Comparison of ENCODE assay signal across 8 mouse cellular contexts in genomic region chr7:126625369-126625768, GRCm38 (mm10). TPM values are rescaled to one million over a fixed set of nuclear protein-coding genes. Genes with fewer than 3 reads are reported as not detected.
A peak's percentile ranks its signal among the peaks of the same experiment; 100 is the strongest.
DNase-seq lines count a peak whose midpoint lies in the region; ATAC-seq and TF ChIP-seq lines count a peak whose summit lies in the region.

No protein-coding gene starts in this region.

- peak; percentile 71 for DNase-seq in MEL-GATA-1-ER (ENCODE audit: extremely low read depth, low read depth)
- peak; percentile 81 for DNase-seq in adrenal gland, postnatal 10 days
- peak; percentile 90 for DNase-seq in gastrocnemius, postnatal 14 days
- DNase-seq in kidney, adult 2 months, result peak; percentile 86
- no peak for DNase-seq in natural killer cell, adult 2 months (ENCODE audit: low spot score in 2 of 2)
- no peak for DNase-seq in thymus, postnatal 4 days

- no peak for TF ChIP-seq CTCF in kidney, adult 2 months (conservative IDR thresholded peaks at IDR 0.05; ENCODE audit: insufficient read depth, insufficient read length, low read depth, low read length)

- peak; percentile 19 for TF ChIP-seq POLR2A in kidney, adult 2 months (IDR thresholded peaks at IDR 0.05; ENCODE audit: low read depth, low read length)
- peak; percentile 96 for TF ChIP-seq POLR2A in myocyte (IDR thresholded peaks at IDR 0.05; ENCODE audit: insufficient read length, low read depth)

- no peaks in the 10 kb centered on the region for H3K36me3 ChIP-seq in kidney, adult 2 months (ENCODE audit: control insufficient read depth, insufficient read depth, low read length)
- H3K36me3 ChIP-seq in limb, embryonic 15.5 days, result no peaks in the 10 kb centered on the region
- peaks cover 28% of the 10 kb centered on the region for H3K36me3 ChIP-seq in myocyte (ENCODE audit: control insufficient read depth, insufficient read depth)

- no peaks in the 10 kb centered on the region for H3K27me3 ChIP-seq in kidney, adult 2 months (replicated peaks; ENCODE audit: control insufficient read depth, insufficient read depth, low read length)
- no peaks in the 10 kb centered on the region for H3K27me3 ChIP-seq in limb, embryonic 15.5 days
- H3K27me3 ChIP-seq in myocyte (ENCODE audit: control insufficient read depth, insufficient read depth, insufficient read length), result no peaks in the 10 kb centered on the region

- no peak overlapping the region for H3K4me2 ChIP-seq in limb, embryonic 15.5 days
- H3K4me2 ChIP-seq in myocyte (ENCODE audit: low read depth), result peak overlapping the region; percentile 96

- H3ac ChIP-seq in myocyte (ENCODE audit: control insufficient read depth, insufficient read length), result peak overlapping the region; percentile 53

- intact Hi-C loops in gastrocnemius, postnatal 14 days (cut with DNase I; ENCODE audit: low total_unique reads), result no loop called here

- H3K9ac ChIP-seq in limb, embryonic 15.5 days, result no peak overlapping the region

- WGBS in kidney, adult 2 months, result 23% methylated on average over 6 of the region's 6 CpGs
- WGBS in limb, embryonic 15.5 days, result 33% methylated on average over 6 of the region's 6 CpGs

- H3K79me2 ChIP-seq in myocyte (ENCODE audit: control insufficient read depth, insufficient read depth), result peaks cover 24% of the 10 kb centered on the region

- H3K4me3 ChIP-seq in kidney, adult 2 months (ENCODE audit: insufficient read depth, low read depth, low read length), result peak overlapping the region; percentile 44
- H3K4me3 ChIP-seq in limb, embryonic 15.5 days, result peak overlapping the region; percentile 11; the same call in 1 of the 2 replicates
- H3K4me3 ChIP-seq in myocyte, result peak overlapping the region; percentile 97

- no peaks in the 10 kb centered on the region for H3K4me1 ChIP-seq in kidney, adult 2 months (ENCODE audit: control insufficient read depth, insufficient read depth, low read length)
- peaks cover 26% of the 10 kb centered on the region for H3K4me1 ChIP-seq in limb, embryonic 15.5 days

- H3K9me3 ChIP-seq in limb, embryonic 15.5 days, result no peaks in the 10 kb centered on the region

- peak; percentile 79 for ATAC-seq in limb, embryonic 15.5 days (ENCODE audit: insufficient number of reproducible peaks, low FRiP score, low TSS enrichment, low read depth)

- peak overlapping the region; percentile 74; the same call in 1 of the 2 replicates for H3K27ac ChIP-seq in kidney, adult 2 months (ENCODE audit: insufficient read depth, low read depth, low read length)
- H3K27ac ChIP-seq in limb, embryonic 15.5 days, result peak overlapping the region; percentile 43

TF ChIP-seq in myocyte, 11 proteins besides CTCF, POLR2A, EP300 and RAD21:
- peak; percentile 92 for TF ChIP-seq CEBPB (IDR thresholded peaks at IDR 0.05; ENCODE audit: insufficient read depth, poor library complexity, severe bottlenecking)
- TF ChIP-seq USF1 (IDR thresholded peaks at IDR 0.05; ENCODE audit: low read depth), result peak; percentile 38
- peak; percentile 48 to 95 (median 66) for TF ChIP-seq MYOG (IDR thresholded peaks at IDR 0.05; ENCODE audit: control insufficient read depth in 1 of 3, insufficient read depth in 1 of 3, insufficient read length in 2 of 3, low read depth in 2 of 3)
- TF ChIP-seq MAX (IDR thresholded peaks at IDR 0.05; ENCODE audit: low read depth), result peak; percentile 78
- TF ChIP-seq MYOD1 (IDR thresholded peaks at IDR 0.05; ENCODE audit: control insufficient read depth in 1 of 3, insufficient read length in 2 of 3, low read depth in 2 of 3), result peak in 2 of 3 experiments; percentile 85 to 92
- TF ChIP-seq REST (IDR thresholded peaks at IDR 0.05; ENCODE audit: insufficient read depth, insufficient read length), result no peak
- TF ChIP-seq E2F4 (IDR thresholded peaks at IDR 0.05; ENCODE audit: insufficient read depth), result no peak
- TF ChIP-seq TCF3 (IDR thresholded peaks at IDR 0.05; ENCODE audit: insufficient read length, low read depth), result no peak
- TF ChIP-seq TCF12 (IDR thresholded peaks at IDR 0.05; ENCODE audit: insufficient read depth, poor library complexity, severe bottlenecking), result peak; percentile 69
- TF ChIP-seq SRF (IDR thresholded peaks at IDR 0.05; ENCODE audit: control insufficient read depth, insufficient read length, low read depth), result peak; percentile 38
- peak; percentile 100 for TF ChIP-seq POLR2AphosphoS2 (IDR thresholded peaks at IDR 0.05; ENCODE audit: insufficient read length, low read depth)

RNA-seq across cellular contexts. Expression of gene Nupr1, which starts 5.3 kb away (rescaled TPM):
- total RNA-seq in adrenal gland, postnatal 10 days (2021), result 10 to 100 TPM; 14.9 to 19.9 TPM
- 10 to 100 TPM; 15.4 to 18.3 TPM for total RNA-seq in gastrocnemius, postnatal 14 days (2021)
- 29.2 and 36.4 TPM in 2 replicates for polyA plus RNA-seq in kidney, adult 2 months (2012; rRNA removed)
- 29.8 and 41.9 TPM in 2 replicates for polyA plus RNA-seq in limb, embryonic 15.5 days (2015; fragmentation: Nextera tagmentation; extraction: Ambion mirVana)
- polyA plus RNA-seq in myocyte (2012; fragmentation: generic; extraction: Trizol), result 244 TPM

RNA-seq across cellular contexts. Expression of gene Sgf29, which starts 23.7 kb away (rescaled TPM):
- total RNA-seq in adrenal gland, postnatal 10 days (2021), result 10 to 100 TPM; 31.3 to 46.9 TPM
- 10 to 100 TPM; 23.2 to 24.6 TPM for total RNA-seq in gastrocnemius, postnatal 14 days (2021)
- polyA plus RNA-seq in kidney, adult 2 months (2012; rRNA removed), result 28.1 and 34.7 TPM in 2 replicates
- 43.4 and 43.9 TPM in 2 replicates for polyA plus RNA-seq in limb, embryonic 15.5 days (2015; fragmentation: Nextera tagmentation; extraction: Ambion mirVana)
- 35.3 TPM for polyA plus RNA-seq in myocyte (2012; fragmentation: generic; extraction: Trizol)

RNA-seq across cellular contexts. Expression of gene Il27, which starts 30.6 kb away (rescaled TPM):
- not detected for total RNA-seq in adrenal gland, postnatal 10 days (2021)
- not detected for total RNA-seq in gastrocnemius, postnatal 14 days (2021)
- 0.13 TPM in 1 of 2 replicates, not detected in the other for polyA plus RNA-seq in kidney, adult 2 months (2012; rRNA removed)
- not detected in 2 replicates for polyA plus RNA-seq in limb, embryonic 15.5 days (2015; fragmentation: Nextera tagmentation; extraction: Ambion mirVana)
- polyA plus RNA-seq in myocyte (2012; fragmentation: generic; extraction: Trizol), result not detected

RNA-seq across cellular contexts. Expression of gene Cln3, which starts 39.8 kb away (rescaled TPM):
- total RNA-seq in adrenal gland, postnatal 10 days (2021), result 10 to 100 TPM; 26.1 to 36.1 TPM
- 1 to 10 TPM; 6.5 to 7.6 TPM for total RNA-seq in gastrocnemius, postnatal 14 days (2021)
- 117 and 120 TPM in 2 replicates for polyA plus RNA-seq in kidney, adult 2 months (2012; rRNA removed)
- 32.7 and 37.7 TPM in 2 replicates for polyA plus RNA-seq in limb, embryonic 15.5 days (2015; fragmentation: Nextera tagmentation; extraction: Ambion mirVana)
- 3.6 TPM for polyA plus RNA-seq in myocyte (2012; fragmentation: generic; extraction: Trizol)

RNA-seq across cellular contexts. Expression of gene Apobr, which starts 40.6 kb away (rescaled TPM):
- total RNA-seq in adrenal gland, postnatal 10 days (2021), result 1 to 10 TPM; 2.1 to 2.2 TPM
- under 1 TPM; 0.55 to 0.88 TPM for total RNA-seq in gastrocnemius, postnatal 14 days (2021)
- polyA plus RNA-seq in kidney, adult 2 months (2012; rRNA removed), result 1.2 and 1.5 TPM in 2 replicates
- polyA plus RNA-seq in limb, embryonic 15.5 days (2015; fragmentation: Nextera tagmentation; extraction: Ambion mirVana), result 0.79 and 1.9 TPM in 2 replicates
- 4.7 TPM for polyA plus RNA-seq in myocyte (2012; fragmentation: generic; extraction: Trizol)

Comparison
In these comparisons a context has a peak if more than half of its experiments do, and no peak if none do; other contexts are left out.
1. DNase-seq: peak in MEL-GATA-1-ER (single experiment), adrenal gland, postnatal 10 days (single experiment), gastrocnemius, postnatal 14 days (single experiment) and kidney, adult 2 months (single experiment); none in natural killer cell, adult 2 months (0 of 2) and thymus, postnatal 4 days (single experiment).
2. H3K4me3 ChIP-seq: peak in every context shown above with its lines; median percentile 97 in myocyte; 44 in kidney, adult 2 months; 11 in limb, embryonic 15.5 days.